ENCODE assay signal across 24 mouse cellular contexts in the genomic region with DNA sequence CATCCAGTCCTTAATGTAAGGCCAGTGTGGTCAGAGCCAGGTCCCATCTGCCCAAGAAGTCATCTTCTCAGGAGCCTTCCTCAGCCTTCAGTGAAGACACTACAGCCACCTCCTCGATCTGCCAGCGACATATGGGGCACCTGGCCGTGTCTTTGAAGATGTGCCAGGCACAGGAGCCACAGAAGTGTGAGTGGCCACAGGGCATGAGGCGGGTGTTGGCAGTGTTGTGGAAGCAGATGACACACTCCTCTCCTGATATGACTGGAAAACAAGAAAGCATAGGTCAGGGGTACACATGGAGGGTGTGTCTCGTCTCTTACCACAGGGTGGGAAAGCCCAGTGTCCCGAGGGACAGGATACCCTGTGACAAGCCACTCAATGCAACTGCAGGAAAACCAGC. TPM values are rescaled to one million over a fixed set of nuclear protein-coding genes. Genes with fewer than 3 reads are reported as not detected.
DNase-seq lines count a peak whose midpoint lies in the region; ATAC-seq lines count a peak whose summit lies in the region.
"Had no signal": no experiment of that assay in that cellular context is flagged by ENCODE, and none has a peak within 500 bp of the region (broad histone marks: within the 10 kb centered on the region; RNA-seq: fewer than 3 reads in every experiment).

No protein-coding gene starts in this region.

- peaks cover 5% of the 10 kb centered on the region for H3K27me3 ChIP-seq in megakaryocyte, embryonic 14.5 days (replicated peaks)
- H3K27me3 ChIP-seq in forebrain, embryonic 15.5 days: no peaks in the 10 kb centered on the region
- peaks cover 32% of the 10 kb centered on the region for H3K27me3 ChIP-seq in hindbrain, embryonic 10.5 days (ENCODE audit: insufficient read depth, poor library complexity, severe bottlenecking)

- H3K36me3 ChIP-seq in megakaryocyte, embryonic 14.5 days (replicated peaks; ENCODE audit: low read length): peaks cover 61% of the 10 kb centered on the region
- H3K36me3 ChIP-seq in forebrain, embryonic 15.5 days: no peaks in the 10 kb centered on the region
- H3K36me3 ChIP-seq in hindbrain, embryonic 10.5 days: no peaks in the 10 kb centered on the region
- H3K36me3 ChIP-seq: limb, embryonic 12.5 days; midbrain, embryonic 12.5 days; neural tube, embryonic 12.5 days; stomach, embryonic 15.5 days had no signal

- H3K9me3 ChIP-seq in megakaryocyte, embryonic 14.5 days: no peaks in the 10 kb centered on the region
- no peaks in the 10 kb centered on the region for H3K9me3 ChIP-seq in forebrain, embryonic 15.5 days
- no peaks in the 10 kb centered on the region for H3K9me3 ChIP-seq in hindbrain, embryonic 10.5 days
- H3K9me3 ChIP-seq: forebrain, embryonic 13.5 days; limb, embryonic 12.5 days; midbrain, embryonic 12.5 days; neural tube, embryonic 12.5 days; stomach, embryonic 15.5 days had no signal

- H3K4me3 ChIP-seq in megakaryocyte, embryonic 14.5 days (replicated peaks): peak overlapping the region; percentile 21
- no peak overlapping the region for H3K4me3 ChIP-seq in forebrain, embryonic 15.5 days
- H3K4me3 ChIP-seq in hindbrain, embryonic 10.5 days: no peak overlapping the region
- H3K4me3 ChIP-seq: forebrain, embryonic 13.5 days; layer of hippocampus, adult 2 months; limb, embryonic 12.5 days; midbrain, embryonic 12.5 days; neural tube, embryonic 12.5 days; stomach, embryonic 15.5 days had no signal

- WGBS in forebrain, embryonic 15.5 days: 87% methylated on average over 6 of the region's 6 CpGs
- 91% methylated on average over 6 of the region's 6 CpGs for WGBS in hindbrain, embryonic 10.5 days

- no peak overlapping the region for H3K27ac ChIP-seq in forebrain, embryonic 15.5 days (replicated peaks)
- no peak overlapping the region for H3K27ac ChIP-seq in hindbrain, embryonic 10.5 days
- H3K27ac ChIP-seq: forebrain, embryonic 13.5 days; layer of hippocampus, adult 2 months; limb, embryonic 12.5 days; macrophage; midbrain, embryonic 12.5 days; neural tube, embryonic 12.5 days; stomach, embryonic 15.5 days had no signal

- DNase-seq in brain, adult 2 months (ENCODE audit: low read depth, low spot score): peak; percentile 95
- DNase-seq in cerebellum, adult 9-10 months: peak; percentile 94
- DNase-seq in induced T-regulatory cell, adult 2 months (ENCODE audit: low read depth): peak; percentile 58
- DNase-seq in ovary, adult 18-20 months (ENCODE audit: low spot score): no peak
- DNase-seq in hindbrain, embryonic 10.5 days (ENCODE audit: low spot score): no peak
- DNase-seq: adrenal gland, postnatal 10 days; kidney, adult 2 months; kidney, postnatal 10 days; liver, postnatal 0 days; retina, postnatal 1 day; right cerebral cortex, postnatal 25 days; thymus, adult 18-20 months had no signal

- no peak for ATAC-seq in megakaryocyte, adult 5-6 weeks (ENCODE audit: poor library complexity, severe bottlenecking)
- ATAC-seq in forebrain, embryonic 15.5 days (replicated peaks): no peak
- ATAC-seq: forebrain, embryonic 13.5 days; liver, postnatal 0 days; lung, postnatal 0 days had no signal

- no peak overlapping the region for H3K4me2 ChIP-seq in forebrain, embryonic 15.5 days (replicated peaks)
- H3K4me2 ChIP-seq: forebrain, embryonic 13.5 days; limb, embryonic 12.5 days; liver, embryonic 11.5 days; midbrain, embryonic 12.5 days; neural tube, embryonic 12.5 days; stomach, embryonic 15.5 days had no signal

- peaks cover 88% of the 10 kb centered on the region for H3K4me1 ChIP-seq in megakaryocyte, embryonic 14.5 days
- no peaks in the 10 kb centered on the region for H3K4me1 ChIP-seq in forebrain, embryonic 15.5 days
- peaks cover 15% of the 10 kb centered on the region for H3K4me1 ChIP-seq in hindbrain, embryonic 10.5 days (replicated peaks)
- H3K4me1 ChIP-seq: forebrain, embryonic 13.5 days; midbrain, embryonic 12.5 days had no signal

- no peak overlapping the region for H3K9ac ChIP-seq in forebrain, embryonic 15.5 days (replicated peaks)
- H3K9ac ChIP-seq: forebrain, embryonic 13.5 days; limb, embryonic 12.5 days; liver, postnatal 0 days; midbrain, embryonic 12.5 days; neural tube, embryonic 12.5 days; stomach, embryonic 15.5 days had no signal

RNA-seq across cellular contexts. Expression of a gene that starts 8.2 kb away (rescaled TPM):
- 10.2 and 15.0 TPM in 2 replicates for polyA plus RNA-seq in megakaryocyte, embryonic 14.5 days (2012; ENCODE audit: insufficient read depth, low replicate concordance)
- 54.2 and 57.5 TPM in 2 replicates for total RNA-seq in megakaryocyte, adult 5-6 weeks (2015)
- total RNA-seq in megakaryocyte, adult 5-6 weeks (2017): 66.0 and 68.3 TPM in 2 replicates
- polyA plus RNA-seq in forebrain, embryonic 15.5 days (2015; fragmentation: Nextera tagmentation; extraction: Ambion mirVana): 0.53 and 0.59 TPM in 2 replicates
- polyA plus RNA-seq in hindbrain, embryonic 10.5 days (2016; fragmentation: Nextera tagmentation; extraction: Ambion mirVana): 0.30 and 0.31 TPM in 2 replicates

RNA-seq across cellular contexts. Expression of a gene that starts 21.8 kb away (rescaled TPM):
- polyA plus RNA-seq in megakaryocyte, embryonic 14.5 days (2012; ENCODE audit: insufficient read depth, low replicate concordance): 3.3 and 3.4 TPM in 2 replicates
- 77.5 and 77.7 TPM in 2 replicates for total RNA-seq in megakaryocyte, adult 5-6 weeks (2015)
- total RNA-seq in megakaryocyte, adult 5-6 weeks (2017): 120 and 125 TPM in 2 replicates
- 54.7 and 55.4 TPM in 2 replicates for polyA plus RNA-seq in forebrain, embryonic 15.5 days (2015; fragmentation: Nextera tagmentation; extraction: Ambion mirVana)
- 51.7 and 54.0 TPM in 2 replicates for polyA plus RNA-seq in hindbrain, embryonic 10.5 days (2016; fragmentation: Nextera tagmentation; extraction: Ambion mirVana)

RNA-seq across cellular contexts. Expression of a gene that starts 41.2 kb away (rescaled TPM):
- 4.4 and 17.4 TPM in 2 replicates for polyA plus RNA-seq in megakaryocyte, embryonic 14.5 days (2012; ENCODE audit: insufficient read depth, low replicate concordance)
- 14.1 and 14.6 TPM in 2 replicates for total RNA-seq in megakaryocyte, adult 5-6 weeks (2015)
- 27.0 and 31.9 TPM in 2 replicates for total RNA-seq in megakaryocyte, adult 5-6 weeks (2017)
- polyA plus RNA-seq in forebrain, embryonic 15.5 days (2015; fragmentation: Nextera tagmentation; extraction: Ambion mirVana): 3.2 and 3.6 TPM in 2 replicates
- 2.0 and 3.5 TPM in 2 replicates for polyA plus RNA-seq in hindbrain, embryonic 10.5 days (2016; fragmentation: Nextera tagmentation; extraction: Ambion mirVana)

Comparison
In these comparisons a context has a peak if more than half of its experiments do, and no peak if none do; other contexts are left out.
1. DNase-seq: peak in brain, adult 2 months (single experiment), cerebellum, adult 9-10 months (single experiment) and induced T-regulatory cell, adult 2 months (single experiment); none in ovary, adult 18-20 months (single experiment) and hindbrain, embryonic 10.5 days (single experiment).
2. RNA of a gene that starts 21.8 kb away (polyA plus RNA-seq): 54.7 to 55.4 TPM in forebrain, embryonic 15.5 days and 51.7 to 54.0 TPM in hindbrain, embryonic 10.5 days; 3.3 to 3.4 TPM in megakaryocyte, embryonic 14.5 days; every median in the first group is over 10 times any median in the second.